Mouse (Mus musculus): ENCODE data around the gene Pdzrn3.

DNA sequence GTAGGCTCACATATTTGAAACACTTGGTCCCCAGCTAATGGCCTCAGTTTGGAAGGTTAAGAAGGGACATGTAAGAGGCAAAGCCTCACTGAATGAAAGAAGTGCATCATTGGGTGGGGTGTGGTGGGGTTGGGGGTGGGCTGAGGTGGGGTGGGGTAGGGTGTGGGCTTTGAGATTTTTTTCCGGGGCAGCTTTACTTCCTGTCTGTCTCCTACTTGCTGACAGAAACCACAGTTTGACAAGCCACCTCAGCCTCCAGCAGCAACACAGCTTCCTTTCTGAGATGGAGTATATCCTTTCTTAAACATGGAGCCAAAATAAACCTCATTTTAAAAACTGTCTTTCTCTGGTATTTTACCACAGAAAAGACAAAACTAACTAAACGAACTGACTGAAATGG lies 87.5 kb downstream of the Pdzrn3 start:
- no peak for TF ChIP-seq CTCF (IDR thresholded peaks at IDR 0.05; ENCODE audit: borderline replicate concordance, insufficient read depth, low read length)
- TF ChIP-seq POLR2A (IDR thresholded peaks at IDR 0.05; ENCODE audit: low read depth, low read length) = no peak
